9 mouse cellular contexts compared by ENCODE assay signal in the genomic region with DNA sequence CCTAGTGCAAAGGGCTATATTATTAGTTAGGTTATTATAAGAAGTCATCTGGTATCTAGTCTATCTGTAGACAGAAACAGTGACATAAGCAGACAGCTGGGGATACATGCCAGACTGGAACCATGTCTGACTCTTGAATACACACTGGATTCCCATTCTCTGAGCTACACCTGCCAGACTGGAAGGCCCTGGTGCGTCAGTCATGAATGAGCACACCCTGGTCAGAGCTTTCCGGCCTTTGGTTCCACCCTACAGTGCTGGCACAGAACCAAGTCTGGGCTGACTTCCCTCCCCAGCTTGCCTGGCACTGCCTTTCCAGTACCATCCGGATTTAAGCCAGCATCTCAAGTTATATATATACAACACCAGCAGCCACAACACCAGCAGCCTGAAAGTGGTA. TPM values are rescaled to one million over a fixed set of nuclear protein-coding genes. Genes with fewer than 3 reads are reported as not detected.
DNase-seq lines count a peak whose midpoint lies in the region; ATAC-seq lines count a peak whose summit lies in the region.
"Had no signal": no experiment of that assay in that cellular context is flagged by ENCODE, and none has a peak within 500 bp of the region (broad histone marks: within the 10 kb centered on the region; RNA-seq: fewer than 3 reads in every experiment).

No protein-coding gene starts in this region.

- ATAC-seq in granulocyte monocyte progenitor cell, adult 5-6 weeks (replicated peaks; ENCODE audit: poor library complexity, severe bottlenecking), result no peak

- DNase-seq in adrenal gland, adult (ENCODE audit: inconsistent age in 2 of 2, low spot score in 1 of 2), result peak; percentile 23 to 54
- DNase-seq in adrenal gland, postnatal 4 days (ENCODE audit: low spot score in 2 of 2), result no peak
- peak; percentile 36 for DNase-seq in right cerebral cortex, postnatal 14 days
- DNase-seq in right cerebral cortex, postnatal 25 days, result no peak
- peak; percentile 94 for DNase-seq in large intestine, adult 2 months (ENCODE audit: low read depth, low spot score)
- DNase-seq in urinary bladder, postnatal 36 days (ENCODE audit: low spot score in 2 of 2), result peak; percentile 51 to 71
- no peak for DNase-seq in spleen, adult 12 weeks (ENCODE audit: low spot score)

- 18% methylated on average over 3 of the region's 3 CpGs for WGBS in large intestine, adult 2 months

RNA-seq across cellular contexts. Expression of gene Itsn2, which starts 3.8 kb away (rescaled TPM):
- total RNA-seq in adrenal gland, postnatal 4 days (2021), result 10 to 100 TPM; 47.7 to 49.3 TPM
- polyA plus RNA-seq in large intestine, adult 2 months (2012; rRNA removed), result 19.1 and 25.6 TPM in 2 replicates
- 61.0 and 119 TPM in 2 replicates for total RNA-seq in granulocyte monocyte progenitor cell, adult 5-6 weeks (2014; fragmentation: Nextera tagmentation)
- total RNA-seq in granulocyte monocyte progenitor cell, adult 5-6 weeks (2017), result 117 and 145 TPM in 2 replicates

RNA-seq across cellular contexts. Expression of gene Gm3625, which starts 4.1 kb away (rescaled TPM):
- total RNA-seq in adrenal gland, postnatal 4 days (2021), result not detected
- polyA plus RNA-seq in large intestine, adult 2 months (2012; rRNA removed), result not detected in 2 replicates
- not detected in 2 replicates for total RNA-seq in granulocyte monocyte progenitor cell, adult 5-6 weeks (2014; fragmentation: Nextera tagmentation)
- not detected in 2 replicates for total RNA-seq in granulocyte monocyte progenitor cell, adult 5-6 weeks (2017)
- polyA plus RNA-seq: neural tube, embryonic 14.5 days had no signal

Comparison
In these comparisons a context has a peak if more than half of its experiments do, and no peak if none do; other contexts are left out.
1. DNase-seq: peak in adrenal gland, adult (2 of 2), right cerebral cortex, postnatal 14 days (single experiment), large intestine, adult 2 months (single experiment) and urinary bladder, postnatal 36 days (2 of 2); none in adrenal gland, postnatal 4 days (0 of 2), right cerebral cortex, postnatal 25 days (single experiment) and spleen, adult 12 weeks (single experiment).